Mouse (Mus musculus): ENCODE measurements around the gene Tdrd9. TPM values are rescaled to one million over a fixed set of nuclear protein-coding genes. Genes with fewer than 3 reads are reported as not detected.

The Tdrd9 gene
- polyA plus RNA-seq, 1 experiment from 2014 or later, result 1.2 TPM

- 86% methylated on average over 5 of the region's 5 CpGs for WGBS
- H3K4me2 ChIP-seq (ENCODE audit: low read depth), result no peak overlapping the region
- no peaks in the 10 kb centered on the region for H3K9me3 ChIP-seq (ENCODE audit: control insufficient read depth, low read length)
- H3K9ac ChIP-seq (ENCODE audit: low read length), result no peak overlapping the region
- H3K4me1 ChIP-seq (ENCODE audit: control insufficient read depth, insufficient read depth, low read length), result no peaks in the 10 kb centered on the region
- H3K4me3 ChIP-seq (ENCODE audit: low read depth, low read length), result no peak overlapping the region
- DNase-seq (ENCODE audit: low spot score) (no peak), ATAC-seq (ENCODE audit: insufficient read depth, low FRiP score, low TSS enrichment) (no peak)
- H3K27ac ChIP-seq (ENCODE audit: low read depth, low read length), result no peak overlapping the region
- no peaks in the 10 kb centered on the region for H3K36me3 ChIP-seq (ENCODE audit: control insufficient read depth, insufficient read depth, low read length)
- no peaks in the 10 kb centered on the region for H3K27me3 ChIP-seq (ENCODE audit: control insufficient read depth, insufficient read depth, low read length)
Observed at GRCm38 (mm10) chr12:111950486-111950885, 20.9 kb upstream of the Tdrd9 start.

GRCm38 (mm10) chr12:111951701-111952100, 19.7 kb upstream of the Tdrd9 start:
- no peaks in the 10 kb centered on the region for H3K4me1 ChIP-seq (ENCODE audit: control insufficient read depth, insufficient read depth, low read length)
- no peak overlapping the region for H3K4me3 ChIP-seq (ENCODE audit: low read depth, low read length)
- H3K27me3 ChIP-seq (ENCODE audit: control insufficient read depth, insufficient read depth, low read length), result no peaks in the 10 kb centered on the region
- no peak overlapping the region for H3K4me2 ChIP-seq (ENCODE audit: low read depth)
- no peaks in the 10 kb centered on the region for H3K9me3 ChIP-seq (ENCODE audit: control insufficient read depth, low read length)
- WGBS, result 59% methylated on average over 5 of the region's 5 CpGs
- DNase-seq (ENCODE audit: low spot score) (no peak), ATAC-seq (ENCODE audit: insufficient read depth, low FRiP score, low TSS enrichment) (no peak)
- H3K27ac ChIP-seq (ENCODE audit: low read depth, low read length), result no peak overlapping the region
- H3K9ac ChIP-seq (ENCODE audit: low read length), result no peak overlapping the region
- H3K36me3 ChIP-seq (ENCODE audit: control insufficient read depth, insufficient read depth, low read length), result no peaks in the 10 kb centered on the region

- no peak overlapping the region for H3K27ac ChIP-seq (ENCODE audit: low read depth, low read length)
- ATAC-seq (ENCODE audit: insufficient read depth, low FRiP score, low TSS enrichment) (no peak), DNase-seq (ENCODE audit: low spot score) (no peak)
- H3K9me3 ChIP-seq (ENCODE audit: control insufficient read depth, low read length), result no peaks in the 10 kb centered on the region
- no peaks in the 10 kb centered on the region for H3K27me3 ChIP-seq (ENCODE audit: control insufficient read depth, insufficient read depth, low read length)
- no peak overlapping the region for H3K4me2 ChIP-seq (ENCODE audit: low read depth)
- WGBS, result 83% methylated on average over 5 of the region's 5 CpGs
- H3K9ac ChIP-seq (ENCODE audit: low read length), result no peak overlapping the region
- H3K4me1 ChIP-seq (ENCODE audit: control insufficient read depth, insufficient read depth, low read length), result no peaks in the 10 kb centered on the region
- peaks cover 11% of the 10 kb centered on the region for H3K36me3 ChIP-seq (ENCODE audit: control insufficient read depth, insufficient read depth, low read length)
- no peak overlapping the region for H3K4me3 ChIP-seq (ENCODE audit: low read depth, low read length)
Observed at GRCm38 (mm10) chr12:111956173-111956572, 15.2 kb upstream of the Tdrd9 start.

GRCm38 (mm10) chr12:111958101-111958865, 13.1 kb upstream of the Tdrd9 start:
- WGBS, result 47% methylated on average over 9 of the region's 9 CpGs
- no peak overlapping the region for H3K27ac ChIP-seq (ENCODE audit: low read depth, low read length)
- H3K9ac ChIP-seq (ENCODE audit: low read length), result no peak overlapping the region

GRCm38 (mm10) chr12:111963339-111963738, 8.0 kb upstream of the Tdrd9 start:
- Histone ChIP-seq H3K27ac (ENCODE audit: low read depth, low read length) (no peak overlapping the region), H3K4me2 (ENCODE audit: low read depth) (no peak overlapping the region), H3K4me1 (ENCODE audit: control insufficient read depth, insufficient read depth, low read length) (peaks cover 7% of the 10 kb centered on the region), H3K36me3 (ENCODE audit: control insufficient read depth, insufficient read depth, low read length) (peaks cover 14% of the 10 kb centered on the region), H3K9me3 (ENCODE audit: control insufficient read depth, low read length) (no peaks in the 10 kb centered on the region), H3K9ac (ENCODE audit: low read length) (no peak overlapping the region), H3K4me3 (ENCODE audit: low read depth, low read length) (no peak overlapping the region), H3K27me3 (ENCODE audit: control insufficient read depth, insufficient read depth, low read length) (no peaks in the 10 kb centered on the region)
- no peak for DNase-seq (ENCODE audit: low spot score)
- no peak for ATAC-seq (ENCODE audit: insufficient read depth, low FRiP score, low TSS enrichment)
- 89% methylated on average over 5 of the region's 5 CpGs for whole genome bisulfite sequencing

More at GRCm38 (mm10) chr12:111958101-111958865, 13.1 kb upstream of the Tdrd9 start:
- Histone ChIP-seq H3K9me3 (ENCODE audit: control insufficient read depth, low read length) (no peaks in the 10 kb centered on the region), H3K27me3 (ENCODE audit: control insufficient read depth, insufficient read depth, low read length) (no peaks in the 10 kb centered on the region), H3K4me2 (ENCODE audit: low read depth) (no peak overlapping the region), H3K4me1 (ENCODE audit: control insufficient read depth, insufficient read depth, low read length) (no peaks in the 10 kb centered on the region), H3K36me3 (ENCODE audit: control insufficient read depth, insufficient read depth, low read length) (peaks cover 14% of the 10 kb centered on the region), H3K4me3 (ENCODE audit: low read depth, low read length) (no peak overlapping the region)
- ATAC-seq (ENCODE audit: insufficient read depth, low FRiP score, low TSS enrichment) (0 out of 2 replicates have a peak, but pooled peaks have one; percentile 55), DNase-seq (ENCODE audit: low spot score) (peak; percentile 64)

GRCm38 (mm10) chr12:111966683-111967173, 4.6 kb upstream of the Tdrd9 start, which contains the start of gene Atp5mpl:
TSS of gene Atp5mpl (minus strand) at chr12:111966977.
- Histone ChIP-seq H3K36me3 (ENCODE audit: control insufficient read depth, insufficient read depth, low read length) (peaks cover under 1% of the 10 kb centered on the region; the same call in 1 of the 2 replicates), H3K27me3 (ENCODE audit: control insufficient read depth, insufficient read depth, low read length) (no peaks in the 10 kb centered on the region), H3K9ac (ENCODE audit: low read length) (peak within 1 kb of the TSS; percentile 89), H3K27ac (ENCODE audit: low read depth, low read length) (no peak within 1 kb of the TSS), H3K9me3 (ENCODE audit: control insufficient read depth, low read length) (no peaks in the 10 kb centered on the region), H3K4me1 (ENCODE audit: control insufficient read depth, insufficient read depth, low read length) (peaks cover 7% of the 10 kb centered on the region), H3K4me2 (ENCODE audit: low read depth) (peak within 1 kb of the TSS; percentile 62), H3K4me3 (ENCODE audit: low read depth, low read length) (peak within 1 kb of the TSS; percentile 86)
- ATAC-seq (ENCODE audit: insufficient read depth, low FRiP score, low TSS enrichment), result peak; percentile 84
- DNase-seq (ENCODE audit: low spot score), result peak; percentile 96
- under 1% methylated on average over 37 of the region's 37 CpGs for WGBS

- Histone ChIP-seq H3K4me2 (ENCODE audit: low read depth) (no peak overlapping the region), H3K9ac (ENCODE audit: low read length) (no peak overlapping the region), H3K4me1 (ENCODE audit: control insufficient read depth, insufficient read depth, low read length) (peaks cover 7% of the 10 kb centered on the region), H3K27me3 (ENCODE audit: control insufficient read depth, insufficient read depth, low read length) (no peaks in the 10 kb centered on the region), H3K27ac (ENCODE audit: low read depth, low read length) (no peak overlapping the region), H3K9me3 (ENCODE audit: control insufficient read depth, low read length) (no peaks in the 10 kb centered on the region), H3K36me3 (ENCODE audit: control insufficient read depth, insufficient read depth, low read length) (no peaks in the 10 kb centered on the region), H3K4me3 (ENCODE audit: low read depth, low read length) (no peak overlapping the region)
- whole genome bisulfite sequencing, result 87% methylated on average over 4 of the region's 4 CpGs
- DNase-seq (ENCODE audit: low spot score) (no peak), ATAC-seq (ENCODE audit: insufficient read depth, low FRiP score, low TSS enrichment) (no peak)
Observed at GRCm38 (mm10) chr12:111970085-111970484, 1.3 kb upstream of the Tdrd9 start.

GRCm38 (mm10) chr12:111972504-111972903, 1.1 kb downstream of the Tdrd9 start:
- H3K9ac ChIP-seq (ENCODE audit: low read length), result no peak overlapping the region
- ATAC-seq (ENCODE audit: insufficient read depth, low FRiP score, low TSS enrichment) (no peak), DNase-seq (ENCODE audit: low spot score) (no peak)
- H3K27me3 ChIP-seq (ENCODE audit: control insufficient read depth, insufficient read depth, low read length), result no peaks in the 10 kb centered on the region
- no peaks in the 10 kb centered on the region for H3K36me3 ChIP-seq (ENCODE audit: control insufficient read depth, insufficient read depth, low read length)
- WGBS, result 89% methylated on average over 10 of the region's 10 CpGs
- no peaks in the 10 kb centered on the region for H3K4me1 ChIP-seq (ENCODE audit: control insufficient read depth, insufficient read depth, low read length)
- H3K27ac ChIP-seq (ENCODE audit: low read depth, low read length), result no peak overlapping the region
- no peak overlapping the region for H3K4me2 ChIP-seq (ENCODE audit: low read depth)
- H3K9me3 ChIP-seq (ENCODE audit: control insufficient read depth, low read length), result no peaks in the 10 kb centered on the region
- H3K4me3 ChIP-seq (ENCODE audit: low read depth, low read length), result no peak overlapping the region

- DNase-seq (ENCODE audit: low spot score) (no peak), ATAC-seq (ENCODE audit: insufficient read depth, low FRiP score, low TSS enrichment) (no peak)
- 87% methylated on average over 6 of the region's 6 CpGs for WGBS
- H3K27me3 ChIP-seq (ENCODE audit: control insufficient read depth, insufficient read depth, low read length), result no peaks in the 10 kb centered on the region
- H3K9me3 ChIP-seq (ENCODE audit: control insufficient read depth, low read length), result no peaks in the 10 kb centered on the region
- no peak overlapping the region for H3K27ac ChIP-seq (ENCODE audit: low read depth, low read length)
- H3K4me1 ChIP-seq (ENCODE audit: control insufficient read depth, insufficient read depth, low read length), result no peaks in the 10 kb centered on the region
- no peak overlapping the region for H3K4me3 ChIP-seq (ENCODE audit: low read depth, low read length)
- H3K36me3 ChIP-seq (ENCODE audit: control insufficient read depth, insufficient read depth, low read length), result no peaks in the 10 kb centered on the region
- no peak overlapping the region for H3K4me2 ChIP-seq (ENCODE audit: low read depth)
- no peak overlapping the region for H3K9ac ChIP-seq (ENCODE audit: low read length)
Observed at GRCm38 (mm10) chr12:111974578-111974977, 3.2 kb downstream of the Tdrd9 start.

Data from neural tube, embryonic 11.5 days (tissue).